In the genomic region with DNA sequence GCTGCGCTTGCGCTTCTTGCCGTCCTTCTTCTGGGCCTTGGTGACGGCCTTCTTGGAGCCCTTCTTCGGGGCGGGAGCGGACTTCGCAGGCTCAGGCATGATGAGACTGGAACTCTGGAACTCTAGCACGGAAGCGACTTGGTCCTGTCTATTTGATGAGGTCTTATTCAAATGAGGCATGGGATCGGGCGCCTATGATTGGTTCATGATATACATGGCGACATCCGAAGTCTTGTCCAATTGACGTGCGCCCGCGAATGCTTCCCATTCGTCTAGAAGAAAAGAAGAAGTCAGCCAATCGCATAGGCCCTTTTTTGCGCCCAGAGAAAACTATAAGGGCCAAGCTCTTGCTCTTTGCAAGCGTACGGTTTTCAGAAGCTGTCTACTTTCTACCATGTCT, we compare ENCODE assay signal across 11 mouse cellular contexts. TPM values are rescaled to one million over a fixed set of nuclear protein-coding genes. Genes with fewer than 3 reads are reported as not detected.
DNase-seq lines count a peak whose midpoint lies in the region; ATAC-seq and TF ChIP-seq lines count a peak whose summit lies in the region.
"Not testable (repeated sequence)": the region's sequence is repeated elsewhere in the genome, so short reads cannot be mapped to it uniquely, and the experiment has no call there.
"Had no signal": no experiment of that assay in that cellular context is flagged by ENCODE, and none has a peak within 500 bp of the region (broad histone marks: within the 10 kb centered on the region; RNA-seq: fewer than 3 reads in every experiment).

A gene (minus strand): TSS at position 125 of the 400 bp plus-strand sequence.
A gene (plus strand): TSS at position 393 of the 400 bp plus-strand sequence.

- H3K4me2 ChIP-seq in forebrain, embryonic 14.5 days (ENCODE audit: low read length); heart, embryonic 14.5 days (ENCODE audit: low read length); intestine, embryonic 15.5 days (replicated peaks); liver, embryonic 16.5 days (ENCODE audit: low read depth, low read length); midbrain, embryonic 16.5 days (ENCODE audit: low read length): not testable (repeated sequence)

- not testable (repeated sequence) for DNase-seq in adrenal gland, postnatal 4 days (ENCODE audit: low spot score in 2 of 2); forebrain, embryonic 14.5 days (ENCODE audit: low spot score); left cerebral cortex, adult 2 months (ENCODE audit: extremely low spot score in 1 of 2, low spot score in 2 of 2)

- H3K27me3 ChIP-seq in forebrain, embryonic 14.5 days (replicated peaks; ENCODE audit: control insufficient read depth, insufficient read depth, low read length); heart, embryonic 14.5 days (ENCODE audit: control insufficient read depth, insufficient read depth, low read length); intestine, embryonic 15.5 days (replicated peaks); liver, embryonic 16.5 days (ENCODE audit: control insufficient read depth, insufficient read depth, low read depth, low read length); midbrain, embryonic 16.5 days (ENCODE audit: control insufficient read depth, insufficient read depth, low read depth, low read length): not testable (repeated sequence)

- intact Hi-C loops in left cerebral cortex, adult 2 months (cut with DNase I), result not testable (repeated sequence)

- no CpG with 5 or more reads among the region's 23 CpGs for WGBS in forebrain, embryonic 14.5 days
- WGBS in heart, embryonic 14.5 days, result no CpG with 5 or more reads among the region's 23 CpGs
- no CpG with 5 or more reads among the region's 23 CpGs for WGBS in intestine, embryonic 15.5 days
- WGBS in liver, embryonic 16.5 days (ENCODE audit: insufficient replicate concordance), result no CpG with 5 or more reads among the region's 23 CpGs
- no CpG with 5 or more reads among the region's 23 CpGs for WGBS in midbrain, embryonic 16.5 days

- not testable (repeated sequence) for H3K4me3 ChIP-seq in forebrain, embryonic 14.5 days (ENCODE audit: low read depth, low read length); heart, embryonic 14.5 days (ENCODE audit: control insufficient read depth in 1 of 2, insufficient read depth in 1 of 2, low read depth in 1 of 2, low read length in 2 of 2); intestine, embryonic 15.5 days (replicated peaks); left cerebral cortex, adult 2 months; liver, embryonic 16.5 days (ENCODE audit: low read depth, low read length); midbrain, embryonic 16.5 days (ENCODE audit: low read depth, low read length)

- H3K4me1 ChIP-seq in forebrain, embryonic 14.5 days (ENCODE audit: control insufficient read depth, insufficient read depth, low read length); heart, embryonic 14.5 days (ENCODE audit: control insufficient read depth in 2 of 2, insufficient read depth in 2 of 2, low read length in 2 of 2); intestine, embryonic 15.5 days (replicated peaks); liver, embryonic 16.5 days (ENCODE audit: control insufficient read depth, low read depth, low read length); midbrain, embryonic 16.5 days (ENCODE audit: control insufficient read depth, insufficient read depth, low read length): not testable (repeated sequence)

- not testable (repeated sequence) for H3K27ac ChIP-seq in forebrain, embryonic 14.5 days (ENCODE audit: low read depth, low read length); heart, embryonic 14.5 days (replicated peaks in 1 of 2; ENCODE audit: control insufficient read depth in 1 of 2, insufficient read depth in 1 of 2, low read depth in 2 of 2, low read length in 2 of 2); intestine, embryonic 15.5 days; left cerebral cortex, adult 2 months; liver, embryonic 16.5 days (ENCODE audit: low read length); midbrain, embryonic 16.5 days (ENCODE audit: low read length)

- not testable (repeated sequence) for H3K36me3 ChIP-seq in forebrain, embryonic 14.5 days (ENCODE audit: control insufficient read depth, insufficient read depth, low read length); heart, embryonic 14.5 days (ENCODE audit: control insufficient read depth, insufficient read depth, low read length); intestine, embryonic 15.5 days; liver, embryonic 16.5 days (ENCODE audit: control insufficient read depth, insufficient read depth); midbrain, embryonic 16.5 days (ENCODE audit: control insufficient read depth, insufficient read depth, low read length)

- H3K9me3 ChIP-seq in forebrain, embryonic 14.5 days (replicated peaks; ENCODE audit: control insufficient read depth, low read length); heart, embryonic 14.5 days (ENCODE audit: control insufficient read depth, low read length); intestine, embryonic 15.5 days; liver, embryonic 16.5 days (replicated peaks; ENCODE audit: control insufficient read depth, low read length); midbrain, embryonic 16.5 days (replicated peaks; ENCODE audit: control insufficient read depth, low read length, poor library complexity, severe bottlenecking): not testable (repeated sequence)

- ATAC-seq in forebrain, embryonic 14.5 days, result peak; percentile 97
- ATAC-seq in heart, embryonic 14.5 days (ENCODE audit: insufficient number of reproducible peaks, insufficient read depth, low FRiP score, low read depth), result peak; percentile 96
- ATAC-seq in intestine, embryonic 15.5 days, result peak; percentile 95
- ATAC-seq in liver, embryonic 16.5 days (ENCODE audit: low read depth), result peak; percentile 86
- peak; percentile 99 for ATAC-seq in midbrain, embryonic 16.5 days

- not testable (repeated sequence) for H3K9ac ChIP-seq in forebrain, embryonic 14.5 days (ENCODE audit: low read length); heart, embryonic 14.5 days (ENCODE audit: low read length); intestine, embryonic 15.5 days; liver, embryonic 16.5 days (ENCODE audit: low read depth, low read length); midbrain, embryonic 16.5 days (ENCODE audit: low read depth, low read length)

- TF ChIP-seq CTCF in left cerebral cortex, adult 2 months (IDR thresholded peaks at IDR 0.05), result not testable (repeated sequence)

RNA-seq across cellular contexts. Expression of the first gene that starts in this region (rescaled TPM):
- 100 to 1,000 TPM; 352 to 396 TPM for total RNA-seq in adrenal gland, postnatal 4 days (2021)
- 9.2 and 17.1 TPM in 2 replicates for polyA plus RNA-seq in forebrain, embryonic 14.5 days (2014; fragmentation: Nextera tagmentation; extraction: Ambion mirVana)
- polyA plus RNA-seq in heart, embryonic 14.5 days (2014; fragmentation: Nextera tagmentation; extraction: Ambion mirVana), result 9.4 and 9.6 TPM in 2 replicates
- 14.5 and 16.7 TPM in 2 replicates for polyA plus RNA-seq in intestine, embryonic 15.5 days (2015; fragmentation: Nextera tagmentation; extraction: Ambion mirVana)
- 10 to 100 TPM; 27.3 to 38.5 TPM for total RNA-seq in left cerebral cortex, adult 2 months (2021)
- 25.4 and 31.7 TPM in 2 replicates for polyA plus RNA-seq in liver, embryonic 16.5 days (2015; fragmentation: Nextera tagmentation; extraction: Ambion mirVana)
- 3.4 and 3.5 TPM in 2 replicates for polyA plus RNA-seq in midbrain, embryonic 16.5 days (2015; fragmentation: Nextera tagmentation; extraction: Ambion mirVana)

RNA-seq across cellular contexts. Expression of the second gene that starts in this region (rescaled TPM):
- 100 to 1,000 TPM; 477 to 608 TPM for total RNA-seq in adrenal gland, postnatal 4 days (2021)
- not detected in 2 replicates for polyA plus RNA-seq in forebrain, embryonic 14.5 days (2014; fragmentation: Nextera tagmentation; extraction: Ambion mirVana)
- not detected in 2 replicates for polyA plus RNA-seq in heart, embryonic 14.5 days (2014; fragmentation: Nextera tagmentation; extraction: Ambion mirVana)
- 1.7 TPM in 1 of 2 replicates, not detected in the other for polyA plus RNA-seq in intestine, embryonic 15.5 days (2015; fragmentation: Nextera tagmentation; extraction: Ambion mirVana)
- 10 to 100 TPM; 11.2 to 25.1 TPM for total RNA-seq in left cerebral cortex, adult 2 months (2021)
- polyA plus RNA-seq in liver, embryonic 16.5 days (2015; fragmentation: Nextera tagmentation; extraction: Ambion mirVana), result 2.1 TPM in 1 of 2 replicates, not detected in the other
- not detected in 2 replicates for polyA plus RNA-seq in midbrain, embryonic 16.5 days (2015; fragmentation: Nextera tagmentation; extraction: Ambion mirVana)
- total RNA-seq: CH12.LX; left cerebral cortex, postnatal 10 days had no signal
- polyA plus RNA-seq: forebrain, embryonic 10.5 days; heart, adult 2 months had no signal

Comparison
In these comparisons a context has a peak if more than half of its experiments do, and no peak if none do; other contexts are left out.
1. RNA of the first gene that starts in this region (total RNA-seq): 352 to 396 TPM in adrenal gland, postnatal 4 days; 27.3 to 38.5 TPM in left cerebral cortex, adult 2 months; every median in the first group is over 4 times any median in the second.
2. RNA of the second gene that starts in this region (total RNA-seq): 477 to 608 TPM in adrenal gland, postnatal 4 days; 11.2 to 25.1 TPM in left cerebral cortex, adult 2 months; every median in the first group is over 10 times any median in the second.
3. Peak in every context shown above with its lines, with median percentiles within 50 percentile points of each other: ATAC-seq.